Mouse (Mus musculus) kidney, embryonic 14.5 days (tissue): Measurements from ENCODE around the gene Ppfia1. TPM values are rescaled to one million over a fixed set of nuclear protein-coding genes. Genes with fewer than 3 reads are reported as not detected.

ENCODE experiments used
- ATAC-seq: fragments of 200-750 bp; cut with Nextera tagmentation; 2 replicates; pipeline ENCODE4 v1.8.0; 2017; ENCODE audit warnings: moderate number of reproducible peaks, mild to moderate bottlenecking, moderate TSS enrichment, moderate library complexity; ENCODE audit not compliant: low FRiP score, low TSS enrichment
- H3K27ac ChIP-seq: fragments of 300-500 bp; sonication (generic); 2 replicates; pipeline ENCODE4 v1.5.1; 2014; ENCODE audit warnings: low read depth, mild to moderate bottlenecking, low read length, moderate library complexity, mixed read lengths
- H3K27me3 ChIP-seq: fragments of 300-500 bp; sonication (generic); 2 replicates; pipeline ENCODE4 v1.6.1; 2014; ENCODE audit warnings: mild to moderate bottlenecking, low read length; ENCODE audit not compliant: control insufficient read depth, insufficient read depth
- H3K36me3 ChIP-seq: fragments of 300-500 bp; sonication (generic); 2 replicates; pipeline ENCODE4 v1.6.1; 2014; ENCODE audit warnings: low read length, mixed read lengths; ENCODE audit not compliant: control insufficient read depth, insufficient read depth
- H3K4me1 ChIP-seq: fragments of 300-500 bp; sonication (generic); 2 replicates; pipeline ENCODE4 v1.6.1; 2014; ENCODE audit warnings: low read length, mixed read lengths; ENCODE audit not compliant: control insufficient read depth, insufficient read depth
- H3K4me2 ChIP-seq: fragments of 300-500 bp; sonication (generic); replicated peaks from 2 replicates; pipeline ENCODE4 v1.6.1; 2014; ENCODE audit warnings: low read depth, mild to moderate bottlenecking, low read length
- H3K4me3 ChIP-seq: fragments of 300-500 bp; sonication (generic); 2 replicates; pipeline ENCODE4 v1.5.1; 2014; ENCODE audit warnings: mild to moderate bottlenecking, low read length
- H3K9ac ChIP-seq: fragments of 300-500 bp; sonication (generic); 2 replicates; pipeline ENCODE4 v1.6.1; 2014; ENCODE audit warnings: low read depth, mild to moderate bottlenecking, low read length, moderate library complexity
- H3K9me3 ChIP-seq: fragments of 300-500 bp; sonication (generic); 2 replicates; pipeline ENCODE4 v1.6.1; 2016; ENCODE audit warnings: low read length; ENCODE audit not compliant: control insufficient read depth
- WGBS: fragments of 180-500 bp; shearing (Covaris S2); extraction: QIAGEN DNeasy Blood & Tissue Kit; methylation state at CpG from one replicate; pipeline ENCODE4 v1.1.7; 2014; 5-methylcytosine and 5-hydroxymethylcytosine counted together
- polyA plus RNA-seq: library from polyadenylated mRNA; unstranded; fragments of >200 nt; fragmentation: Nextera tagmentation; extraction: Ambion mirVana; gene quantifications from 2 replicates; pipeline ENCODE4 v1.2.1, GENCODE M21; 2014

The Ppfia1 gene
- polyA plus RNA-seq, 1 experiment from 2014 or later = 51.5 TPM

DNA sequence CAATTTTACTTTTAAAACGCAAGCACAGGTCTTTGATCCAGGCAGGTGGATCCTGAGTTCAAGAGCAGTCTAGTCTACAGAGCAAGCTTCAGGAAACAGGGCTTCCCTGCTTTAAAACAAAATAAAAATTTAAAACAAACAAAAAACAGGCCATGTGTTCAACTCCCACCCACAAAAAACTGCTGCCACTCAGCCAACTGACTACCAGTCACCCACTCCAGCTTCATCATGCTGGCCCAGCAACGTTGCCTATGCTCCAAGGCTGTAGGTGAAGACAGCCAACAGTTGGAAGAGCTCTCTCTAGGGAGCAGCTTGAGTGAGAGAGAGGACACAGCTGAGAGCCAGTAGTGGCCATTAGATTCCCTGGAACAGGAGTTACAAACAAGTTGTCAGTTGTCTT lies 31.6 kb downstream of the Ppfia1 start:
- Histone ChIP-seq H3K27ac (no peak overlapping the region), H3K9ac (no peak overlapping the region), H3K4me2 (no peak overlapping the region), H3K27me3 (no peaks in the 10 kb centered on the region), H3K9me3 (no peaks in the 10 kb centered on the region), H3K4me1 (no peaks in the 10 kb centered on the region), H3K4me3 (no peak overlapping the region), H3K36me3 (peaks cover 33% of the 10 kb centered on the region)
- WGBS = 94% methylated on average over 2 of the region's 2 CpGs
- no peak for ATAC-seq

DNA sequence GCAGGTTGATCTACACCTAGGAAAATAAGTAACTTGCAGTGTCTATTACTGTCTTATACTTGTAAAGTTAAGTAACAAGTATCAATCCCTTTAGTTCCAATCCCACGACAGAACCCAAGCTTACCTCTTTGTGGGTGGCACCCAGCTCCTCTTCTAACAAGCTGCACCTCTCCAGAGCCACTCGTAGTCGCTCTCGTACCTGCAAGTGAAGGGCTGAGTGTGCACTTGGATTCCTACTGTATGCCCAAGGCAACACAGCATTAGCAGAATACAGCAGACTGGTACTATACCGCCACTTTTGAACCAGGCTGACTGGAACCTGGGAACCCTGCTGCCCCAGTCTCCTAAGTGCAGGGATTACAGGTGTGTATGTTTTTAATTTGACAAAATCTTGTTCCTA lies 33.7 kb downstream of the Ppfia1 start:
- no peaks in the 10 kb centered on the region for H3K9me3 ChIP-seq
- ATAC-seq = no peak
- H3K27ac ChIP-seq = no peak overlapping the region
- H3K36me3 ChIP-seq = peaks cover 51% of the 10 kb centered on the region
- 97% methylated on average over 5 of the region's 5 CpGs for WGBS
- H3K4me3 ChIP-seq = no peak overlapping the region
- H3K4me1 ChIP-seq = no peaks in the 10 kb centered on the region
- H3K27me3 ChIP-seq = no peaks in the 10 kb centered on the region
- no peak overlapping the region for H3K4me2 ChIP-seq
- no peak overlapping the region for H3K9ac ChIP-seq

- 91% methylated on average over 5 of the region's 5 CpGs for WGBS
- Histone ChIP-seq H3K27ac (no peak overlapping the region), H3K4me1 (no peaks in the 10 kb centered on the region), H3K9ac (no peak overlapping the region), H3K4me2 (no peak overlapping the region), H3K27me3 (no peaks in the 10 kb centered on the region), H3K9me3 (no peaks in the 10 kb centered on the region), H3K4me3 (no peak overlapping the region), H3K36me3 (peaks cover 77% of the 10 kb centered on the region)
- ATAC-seq = no peak
These were observed 36.8 kb downstream of the Ppfia1 start for GRCm38 (mm10) chr7:144516711-144517110.

DNA sequence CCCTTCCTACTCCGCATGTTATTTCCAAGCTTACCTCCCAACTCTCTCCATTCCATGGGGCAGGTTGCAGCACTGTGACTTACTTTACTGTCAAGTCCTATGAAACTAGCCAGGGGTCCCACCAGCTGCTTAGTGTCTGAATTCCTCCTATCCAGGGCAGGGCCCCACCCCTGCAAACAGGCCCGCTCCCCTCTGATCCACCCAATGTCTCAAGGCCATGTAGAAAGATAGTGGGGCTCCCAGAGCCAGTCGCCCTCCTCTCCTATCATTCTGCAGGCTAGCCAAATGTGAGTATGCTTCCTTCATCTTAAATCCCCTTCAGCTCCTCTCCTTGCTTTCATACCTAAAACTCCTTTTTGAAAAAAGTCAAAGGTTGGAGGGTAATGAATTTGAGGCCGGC lies 44.4 kb downstream of the Ppfia1 start:
- H3K4me2 ChIP-seq = no peak overlapping the region
- H3K4me1 ChIP-seq = no peaks in the 10 kb centered on the region
- ATAC-seq = no peak
- H3K36me3 ChIP-seq = peaks cover 92% of the 10 kb centered on the region
- H3K9ac ChIP-seq = no peak overlapping the region
- WGBS = 91% methylated on average over 4 of the region's 4 CpGs
- no peaks in the 10 kb centered on the region for H3K9me3 ChIP-seq
- no peak overlapping the region for H3K27ac ChIP-seq
- no peak overlapping the region for H3K4me3 ChIP-seq
- no peaks in the 10 kb centered on the region for H3K27me3 ChIP-seq

- no peak for ATAC-seq
- WGBS = 95% methylated on average over 1 of the region's 1 CpGs
- no peak overlapping the region for H3K4me3 ChIP-seq
These were observed 46.7 kb downstream of the Ppfia1 start for GRCm38 (mm10) chr7:144506807-144507206.

DNA sequence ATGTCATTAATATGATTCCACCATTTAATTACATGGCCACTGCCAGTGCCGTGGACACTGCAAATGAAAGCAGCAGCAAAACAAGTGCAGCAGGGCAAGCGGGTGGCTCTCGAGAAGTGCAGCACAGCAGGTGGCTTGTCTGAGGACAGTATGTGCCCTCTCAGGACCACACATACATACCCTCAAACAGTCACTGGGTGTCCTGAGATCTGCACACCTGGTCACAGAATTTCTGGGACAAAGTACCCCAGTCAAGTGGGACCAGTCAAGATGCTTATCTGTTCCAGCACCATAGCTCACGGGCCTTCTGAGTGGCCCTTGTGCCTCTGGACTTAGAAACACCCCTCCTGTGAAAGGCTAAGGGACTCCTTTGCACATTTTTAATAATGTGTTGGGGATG lies 49.6 kb downstream of the Ppfia1 start:
- Histone ChIP-seq H3K27ac (no peak overlapping the region), H3K4me2 (no peak overlapping the region), H3K4me3 (no peak overlapping the region), H3K9ac (no peak overlapping the region), H3K4me1 (no peaks in the 10 kb centered on the region), H3K27me3 (no peaks in the 10 kb centered on the region), H3K9me3 (no peaks in the 10 kb centered on the region), H3K36me3 (peaks cover 88% of the 10 kb centered on the region)
- no peak for ATAC-seq
- WGBS = 92% methylated on average over 4 of the region's 4 CpGs

More at GRCm38 (mm10) chr7:144506807-144507206, 46.7 kb downstream of the Ppfia1 start:
- no peaks in the 10 kb centered on the region for H3K27me3 ChIP-seq
- H3K9me3 ChIP-seq = no peaks in the 10 kb centered on the region
- H3K4me1 ChIP-seq = no peaks in the 10 kb centered on the region
- no peak overlapping the region for H3K9ac ChIP-seq
- no peak overlapping the region for H3K27ac ChIP-seq
- no peak overlapping the region for H3K4me2 ChIP-seq
- H3K36me3 ChIP-seq = peaks cover 95% of the 10 kb centered on the region

GRCm38 (mm10) chr7:144492931-144493330 lies 60.6 kb downstream of the Ppfia1 start:
- Histone ChIP-seq H3K4me1 (no peaks in the 10 kb centered on the region), H3K4me3 (no peak overlapping the region), H3K9me3 (no peaks in the 10 kb centered on the region), H3K36me3 (peaks cover 85% of the 10 kb centered on the region), H3K9ac (no peak overlapping the region), H3K27ac (no peak overlapping the region), H3K4me2 (no peak overlapping the region), H3K27me3 (no peaks in the 10 kb centered on the region)
- WGBS = 89% methylated on average over 1 of the region's 1 CpGs
- no peak for ATAC-seq

DNA sequence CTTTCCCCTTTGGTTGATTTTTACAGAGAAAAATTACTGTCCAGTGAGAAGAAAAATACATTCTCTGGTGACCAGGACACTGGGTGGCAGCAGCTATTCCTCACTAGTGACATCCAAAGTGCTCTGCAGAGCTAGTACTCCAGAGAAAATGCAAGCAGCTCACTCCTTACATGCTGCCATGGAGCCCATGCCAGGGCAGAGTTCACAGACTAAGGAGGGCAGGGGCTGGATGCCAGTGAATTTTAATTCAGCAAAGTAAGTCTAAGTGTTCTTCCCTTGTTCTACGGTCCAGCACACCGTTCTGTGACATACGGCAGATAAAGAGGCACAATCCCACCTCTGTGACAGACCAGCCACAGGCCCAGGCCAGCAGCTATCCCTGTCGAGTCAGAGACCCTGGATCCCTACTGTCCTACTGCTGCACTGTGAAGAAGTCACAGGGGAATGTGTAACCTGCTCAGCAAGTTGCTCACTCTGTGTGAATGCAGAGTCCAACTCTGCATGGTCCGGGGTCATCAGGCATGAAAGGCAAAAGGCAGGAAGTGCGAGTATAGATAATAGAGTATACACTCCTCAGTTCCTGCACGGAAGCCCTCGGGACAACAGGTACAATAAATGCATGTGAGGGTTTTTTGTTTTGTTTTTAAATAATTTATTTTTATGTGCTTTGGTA lies 63.2 kb downstream of the Ppfia1 start:
- Histone ChIP-seq H3K36me3 (peaks cover 81% of the 10 kb centered on the region), H3K27ac (no peak overlapping the region)
- no peak for ATAC-seq

GRCm38 (mm10) chr7:144489067-144489774 lies 64.3 kb downstream of the Ppfia1 start:
- peaks cover 82% of the 10 kb centered on the region for H3K36me3 ChIP-seq
- no peak for ATAC-seq
- H3K9me3 ChIP-seq = no peaks in the 10 kb centered on the region
- H3K4me1 ChIP-seq = no peaks in the 10 kb centered on the region
- H3K9ac ChIP-seq = no peak overlapping the region
- no peaks in the 10 kb centered on the region for H3K27me3 ChIP-seq
- WGBS = 83% methylated on average over 6 of the region's 6 CpGs
- no peak overlapping the region for H3K4me3 ChIP-seq
- no peak overlapping the region for H3K4me2 ChIP-seq
- H3K27ac ChIP-seq = no peak overlapping the region

More for the DNA sequence above, 63.2 kb downstream of the Ppfia1 start:
- no peak overlapping the region for H3K4me2 ChIP-seq
- no peaks in the 10 kb centered on the region for H3K4me1 ChIP-seq
- no peaks in the 10 kb centered on the region for H3K27me3 ChIP-seq
- no peaks in the 10 kb centered on the region for H3K9me3 ChIP-seq
- no peak overlapping the region for H3K4me3 ChIP-seq
- H3K9ac ChIP-seq = no peak overlapping the region
- 86% methylated on average over 8 of the region's 8 CpGs for WGBS
